Mouse (Mus musculus): ENCODE results near the gene Cyp3a13. TPM values are rescaled to one million over a fixed set of nuclear protein-coding genes. Genes with fewer than 3 reads are reported as not detected.
"Not testable (repeated sequence)": the region's sequence is repeated elsewhere in the genome, so short reads cannot be mapped to it uniquely, and the experiment has no call there.

Gene Cyp3a13
- polyA plus RNA-seq, 1 experiment from 2014 or later: not detected

DNA sequence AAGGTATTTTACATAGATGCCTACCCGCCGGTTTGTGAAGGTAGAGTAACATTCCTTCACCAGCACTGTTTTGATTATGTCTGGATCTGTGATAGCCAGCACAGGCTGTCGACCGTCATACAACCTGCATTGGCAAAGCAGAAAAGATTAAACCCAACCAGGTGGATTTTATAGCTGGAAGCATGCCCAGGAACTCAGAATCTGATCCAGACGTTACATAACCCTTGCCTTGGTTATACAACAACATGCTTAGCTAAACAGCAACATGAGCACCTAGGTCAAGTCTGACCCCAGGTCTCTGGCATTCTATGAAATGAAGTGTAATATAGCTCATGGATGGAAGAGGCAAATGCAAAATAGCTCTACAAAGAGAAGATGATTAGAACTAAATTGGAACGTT lies 5.9 kb downstream of the Cyp3a13 start:
- no peak for ATAC-seq
- no peak overlapping the region for H3K4me2 ChIP-seq (replicated peaks)
- H3K27ac ChIP-seq: no peak overlapping the region
- H3K9me3 ChIP-seq: no peaks in the 10 kb centered on the region
- H3K27me3 ChIP-seq: no peaks in the 10 kb centered on the region
- 86% methylated on average over 6 of the region's 6 CpGs for WGBS
- H3K36me3 ChIP-seq: no peaks in the 10 kb centered on the region
- H3K4me3 ChIP-seq (replicated peaks): no peak overlapping the region
- H3K9ac ChIP-seq (replicated peaks): no peak overlapping the region
- H3K4me1 ChIP-seq (replicated peaks): no peaks in the 10 kb centered on the region

DNA sequence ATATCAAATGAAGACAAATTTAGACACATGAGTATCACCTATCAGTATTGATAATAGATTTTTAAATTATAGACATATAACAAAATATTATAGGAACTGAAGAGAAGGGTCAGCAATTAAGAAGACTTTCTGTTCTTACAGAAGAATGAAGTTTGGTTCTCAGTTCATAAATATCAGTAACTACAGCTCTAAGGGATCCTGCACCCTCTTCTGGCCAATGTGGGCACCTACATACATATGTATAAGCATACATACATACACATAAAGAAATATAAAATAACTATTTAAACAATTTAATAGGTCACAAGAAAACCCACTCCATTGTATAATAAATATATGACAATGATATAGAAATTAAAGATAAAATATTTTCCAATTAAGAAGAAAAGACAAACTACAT lies 6.9 kb downstream of the Cyp3a13 start:
- H3K4me1 ChIP-seq (replicated peaks): no peaks in the 10 kb centered on the region
- H3K4me3 ChIP-seq (replicated peaks): no peak overlapping the region
- no peak overlapping the region for H3K9ac ChIP-seq (replicated peaks)
- H3K27ac ChIP-seq: no peak overlapping the region
- H3K4me2 ChIP-seq (replicated peaks): no peak overlapping the region
- no peaks in the 10 kb centered on the region for H3K9me3 ChIP-seq
- H3K27me3 ChIP-seq: no peaks in the 10 kb centered on the region
- no peaks in the 10 kb centered on the region for H3K36me3 ChIP-seq
- ATAC-seq: no peak

- no peaks in the 10 kb centered on the region for H3K36me3 ChIP-seq
- no peaks in the 10 kb centered on the region for H3K27me3 ChIP-seq
- H3K9ac ChIP-seq (replicated peaks): no peak overlapping the region
- ATAC-seq: no peak
- 92% methylated on average over 3 of the region's 3 CpGs for WGBS
- no peak overlapping the region for H3K27ac ChIP-seq
- no peaks in the 10 kb centered on the region for H3K4me1 ChIP-seq (replicated peaks)
- H3K4me2 ChIP-seq (replicated peaks): no peak overlapping the region
- H3K4me3 ChIP-seq (replicated peaks): no peak overlapping the region
- H3K9me3 ChIP-seq: no peaks in the 10 kb centered on the region
Measured at GRCm38 (mm10) chr5:137909564-137910262, 11.7 kb downstream of the Cyp3a13 start.

- Histone ChIP-seq H3K4me1 (replicated peaks) (no peaks in the 10 kb centered on the region), H3K9me3 (no peaks in the 10 kb centered on the region), H3K9ac (replicated peaks) (no peak overlapping the region), H3K4me2 (replicated peaks) (no peak overlapping the region), H3K27ac (no peak overlapping the region), H3K27me3 (no peaks in the 10 kb centered on the region), H3K36me3 (no peaks in the 10 kb centered on the region), H3K4me3 (replicated peaks) (no peak overlapping the region)
- ATAC-seq: no peak
- 61% methylated on average over 1 of the region's 1 CpGs for WGBS
Measured at GRCm38 (mm10) chr5:137897812-137898211, 23.6 kb downstream of the Cyp3a13 start.

- H3K36me3 ChIP-seq: no peaks in the 10 kb centered on the region
- H3K9ac ChIP-seq (replicated peaks): no peak overlapping the region
- no peaks in the 10 kb centered on the region for H3K27me3 ChIP-seq
- H3K4me1 ChIP-seq (replicated peaks): no peaks in the 10 kb centered on the region
- ATAC-seq: no peak
- no peak overlapping the region for H3K27ac ChIP-seq
- no peaks in the 10 kb centered on the region for H3K9me3 ChIP-seq
- no peak overlapping the region for H3K4me3 ChIP-seq (replicated peaks)
- no peak overlapping the region for H3K4me2 ChIP-seq (replicated peaks)
- WGBS: 63% methylated on average over 1 of the region's 1 CpGs
Measured at GRCm38 (mm10) chr5:137892954-137893353, 28.5 kb downstream of the Cyp3a13 start.

DNA sequence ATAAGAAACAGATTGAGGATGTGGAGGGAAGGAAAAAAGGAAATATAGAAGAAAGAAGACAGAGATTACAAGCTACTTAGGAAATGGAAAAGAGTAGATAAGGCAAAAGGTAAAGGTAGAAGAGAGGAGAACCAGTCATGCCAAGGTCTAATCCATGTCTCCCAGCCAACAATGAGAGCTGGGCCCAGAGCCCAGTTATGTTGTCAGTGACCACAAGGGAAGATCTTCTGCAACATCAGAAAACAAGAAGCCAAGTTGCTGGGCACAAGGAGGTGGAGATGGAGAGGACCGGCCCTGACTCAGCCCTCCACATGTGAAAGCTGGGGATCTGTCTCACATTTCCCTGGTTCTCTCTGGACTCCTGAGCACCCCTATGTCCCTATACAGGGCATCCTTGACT lies 33.8 kb downstream of the Cyp3a13 start:
- Histone ChIP-seq H3K9me3 (no peaks in the 10 kb centered on the region), H3K4me3 (replicated peaks) (no peak overlapping the region), H3K27ac (no peak overlapping the region), H3K36me3 (no peaks in the 10 kb centered on the region), H3K9ac (replicated peaks) (no peak overlapping the region), H3K4me1 (replicated peaks) (no peaks in the 10 kb centered on the region), H3K27me3 (no peaks in the 10 kb centered on the region), H3K4me2 (replicated peaks) (no peak overlapping the region)
- no peak for ATAC-seq
- 93% methylated on average over 1 of the region's 1 CpGs for WGBS

DNA sequence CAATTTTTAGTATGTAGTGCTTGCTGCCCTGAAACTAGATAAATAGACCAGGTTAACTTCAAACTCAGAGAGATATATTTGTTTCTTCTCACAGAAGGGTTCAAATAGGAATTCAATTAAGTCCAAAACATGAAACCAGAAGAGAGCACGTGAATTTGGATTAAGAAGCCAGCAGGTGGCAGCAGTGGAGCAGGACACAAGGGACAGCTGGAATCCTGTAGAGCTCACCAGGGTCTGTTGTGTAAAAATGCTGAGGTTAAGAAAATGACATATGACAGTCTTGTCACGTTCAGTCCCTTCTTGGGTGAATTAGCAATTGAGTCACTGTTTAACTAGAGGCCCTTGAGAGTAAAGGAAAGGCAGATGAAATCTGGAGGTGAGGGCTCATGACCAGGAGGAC lies 35.5 kb downstream of the Cyp3a13 start:
- no peak for ATAC-seq
- H3K36me3 ChIP-seq: no peaks in the 10 kb centered on the region
- no peaks in the 10 kb centered on the region for H3K27me3 ChIP-seq
- H3K4me3 ChIP-seq (replicated peaks): no peak overlapping the region
- WGBS: 11% methylated on average over 2 of the region's 2 CpGs
- H3K4me2 ChIP-seq (replicated peaks): no peak overlapping the region
- no peak overlapping the region for H3K9ac ChIP-seq (replicated peaks)
- H3K4me1 ChIP-seq (replicated peaks): no peaks in the 10 kb centered on the region
- H3K9me3 ChIP-seq: no peaks in the 10 kb centered on the region
- H3K27ac ChIP-seq: no peak overlapping the region

GRCm38 (mm10) chr5:137883345-137883744 lies 38.1 kb downstream of the Cyp3a13 start:
- H3K27me3 ChIP-seq: no peaks in the 10 kb centered on the region
- WGBS: 92% methylated on average over 3 of the region's 3 CpGs
- H3K9me3 ChIP-seq: no peaks in the 10 kb centered on the region
- H3K27ac ChIP-seq: no peak overlapping the region
- H3K9ac ChIP-seq (replicated peaks): no peak overlapping the region
- H3K36me3 ChIP-seq: no peaks in the 10 kb centered on the region
- no peaks in the 10 kb centered on the region for H3K4me1 ChIP-seq (replicated peaks)
- ATAC-seq: no peak
- H3K4me3 ChIP-seq (replicated peaks): no peak overlapping the region
- no peak overlapping the region for H3K4me2 ChIP-seq (replicated peaks)

DNA sequence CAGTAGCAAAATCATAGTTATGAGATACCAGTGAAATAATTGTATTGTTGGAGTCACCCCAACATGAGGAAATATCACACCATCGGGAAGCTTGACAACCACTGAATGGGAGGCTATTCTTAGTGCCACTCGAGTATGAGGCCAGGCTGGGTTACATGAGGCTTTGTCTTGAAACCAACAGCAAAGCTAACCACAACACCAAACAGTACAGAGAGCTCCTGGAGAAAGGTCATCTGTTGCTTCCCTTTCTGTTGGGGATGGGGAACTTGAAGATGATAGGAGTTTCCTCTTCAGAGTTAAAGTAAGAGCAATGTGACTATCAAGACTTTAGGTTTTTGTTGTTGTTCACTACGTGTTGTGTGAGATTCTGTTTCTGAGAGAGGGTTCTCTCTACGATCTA lies 38.5 kb downstream of the Cyp3a13 start:
- no peaks in the 10 kb centered on the region for H3K36me3 ChIP-seq
- no peak overlapping the region for H3K4me2 ChIP-seq (replicated peaks)
- H3K4me3 ChIP-seq (replicated peaks): no peak overlapping the region
- ATAC-seq: no peak
- no peaks in the 10 kb centered on the region for H3K9me3 ChIP-seq
- H3K4me1 ChIP-seq (replicated peaks): no peaks in the 10 kb centered on the region
- H3K9ac ChIP-seq (replicated peaks): no peak overlapping the region
- WGBS: 82% methylated on average over 4 of the region's 4 CpGs
- H3K27ac ChIP-seq: no peak overlapping the region
- no peaks in the 10 kb centered on the region for H3K27me3 ChIP-seq

DNA sequence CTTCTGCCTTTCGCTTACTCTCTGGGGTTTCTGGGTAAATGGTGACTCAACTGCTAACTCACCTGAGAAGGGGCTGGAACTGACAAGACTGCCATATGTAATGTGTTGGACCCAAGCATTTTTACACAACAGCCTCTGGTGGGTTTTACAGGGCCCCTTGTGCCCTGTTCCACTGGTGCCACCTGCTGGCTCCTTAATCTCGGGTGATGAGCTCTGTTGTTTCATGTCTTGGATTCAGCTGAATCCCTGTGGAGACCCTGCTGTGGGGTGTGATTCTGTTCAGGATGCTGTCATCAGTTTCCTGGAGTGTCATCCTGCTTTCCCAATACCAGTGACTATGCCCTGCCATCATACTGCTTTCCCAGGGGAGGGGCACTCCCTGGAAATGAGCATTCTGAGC lies 43.6 kb downstream of the Cyp3a13 start:
- WGBS: 51% methylated on average over 2 of the region's 2 CpGs
- Histone ChIP-seq H3K36me3 (no peaks in the 10 kb centered on the region), H3K9me3 (no peaks in the 10 kb centered on the region), H3K27me3 (no peaks in the 10 kb centered on the region), H3K9ac (replicated peaks) (no peak overlapping the region), H3K4me3 (replicated peaks) (no peak overlapping the region), H3K27ac (no peak overlapping the region), H3K4me1 (replicated peaks) (no peaks in the 10 kb centered on the region), H3K4me2 (replicated peaks) (no peak overlapping the region)
- ATAC-seq: no peak

DNA sequence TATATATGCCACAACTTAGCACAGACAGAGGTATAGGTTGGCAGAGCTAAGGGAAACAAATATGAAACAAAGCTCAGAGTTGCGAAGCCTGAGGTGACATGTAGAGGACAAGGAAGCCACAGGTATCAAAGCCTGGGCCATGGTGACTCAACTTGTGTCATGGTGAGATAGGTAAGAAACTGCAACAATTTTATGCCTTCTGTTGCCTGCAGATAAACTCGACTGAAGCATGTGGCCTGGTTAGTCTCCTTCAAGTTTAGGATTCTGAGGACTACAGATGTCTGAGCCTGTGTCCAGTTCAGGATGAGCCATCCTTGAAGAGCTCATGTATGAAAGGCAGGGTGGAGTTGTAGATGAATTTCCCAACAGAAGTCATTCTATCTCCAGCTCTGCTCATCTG lies 46.4 kb downstream of the Cyp3a13 start:
- H3K36me3 ChIP-seq: no peaks in the 10 kb centered on the region
- H3K4me1 ChIP-seq (replicated peaks): no peaks in the 10 kb centered on the region
- no peak overlapping the region for H3K27ac ChIP-seq
- no peak for ATAC-seq
- no peak overlapping the region for H3K4me2 ChIP-seq (replicated peaks)
- 85% methylated on average over 2 of the region's 2 CpGs for WGBS
- H3K9ac ChIP-seq (replicated peaks): no peak overlapping the region
- H3K4me3 ChIP-seq (replicated peaks): no peak overlapping the region
- no peaks in the 10 kb centered on the region for H3K9me3 ChIP-seq
- H3K27me3 ChIP-seq: no peaks in the 10 kb centered on the region

- not testable (repeated sequence) for ATAC-seq, H3K9me3 ChIP-seq
- WGBS: 50% methylated on average over 1 of the region's 1 CpGs
Measured at GRCm38 (mm10) chr5:137872381-137872702, 49.1 kb downstream of the Cyp3a13 start.

DNA sequence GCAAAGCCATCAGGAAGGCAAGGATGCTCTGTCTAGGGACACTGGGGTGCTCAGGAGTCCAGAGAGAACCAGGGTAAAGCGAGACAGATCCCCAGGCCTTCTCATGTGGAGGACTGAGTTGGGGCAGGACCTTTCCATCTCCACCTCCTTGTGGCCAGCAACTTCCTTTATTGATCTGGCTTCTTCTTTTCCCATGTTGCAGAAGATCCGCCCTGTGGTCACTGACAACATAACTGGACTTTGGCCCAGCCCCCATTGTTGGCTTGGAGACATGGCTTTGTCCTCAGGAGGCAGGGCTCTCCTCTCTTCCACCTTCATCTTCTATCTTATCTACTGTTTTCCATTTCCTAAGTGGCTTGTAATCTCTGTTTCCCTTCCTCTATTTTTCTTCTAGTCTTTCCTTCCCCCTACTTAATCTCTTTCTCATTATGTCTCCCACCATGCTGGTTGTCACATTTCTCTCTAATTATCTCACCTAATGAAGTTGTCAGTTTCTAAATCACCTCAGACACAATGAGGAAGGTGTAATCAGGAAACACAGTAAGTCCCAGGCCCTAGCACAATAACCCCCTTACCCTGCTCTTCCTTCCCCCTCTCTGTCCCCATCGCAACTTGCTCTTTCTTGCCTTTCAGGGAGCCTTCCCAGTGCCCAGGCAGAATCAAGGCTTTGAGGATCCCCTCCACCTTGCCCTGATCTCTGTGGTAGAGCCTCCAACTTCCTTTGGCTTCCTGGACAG lies 49.6 kb downstream of the Cyp3a13 start, which contains the start of gene Pilrb2:
Gene Pilrb2 (minus strand): TSS at position 172 of the 737 bp plus-strand sequence.
- not testable (repeated sequence) for H3K36me3 ChIP-seq; H3K4me2 ChIP-seq (replicated peaks); H3K9ac ChIP-seq (replicated peaks); H3K9me3 ChIP-seq; H3K27me3 ChIP-seq; ATAC-seq; H3K4me3 ChIP-seq (replicated peaks); H3K27ac ChIP-seq; H3K4me1 ChIP-seq (replicated peaks)
- 60% methylated on average over 2 of the region's 3 CpGs for WGBS

More at GRCm38 (mm10) chr5:137872381-137872702, 49.1 kb downstream of the Cyp3a13 start:
- not testable (repeated sequence) for H3K4me1 ChIP-seq (replicated peaks); H3K4me2 ChIP-seq (replicated peaks); H3K27me3 ChIP-seq; H3K27ac ChIP-seq; H3K4me3 ChIP-seq (replicated peaks); H3K36me3 ChIP-seq; H3K9ac ChIP-seq (replicated peaks)
